ENCODE assay signal across 18 mouse cellular contexts in the genomic region with DNA sequence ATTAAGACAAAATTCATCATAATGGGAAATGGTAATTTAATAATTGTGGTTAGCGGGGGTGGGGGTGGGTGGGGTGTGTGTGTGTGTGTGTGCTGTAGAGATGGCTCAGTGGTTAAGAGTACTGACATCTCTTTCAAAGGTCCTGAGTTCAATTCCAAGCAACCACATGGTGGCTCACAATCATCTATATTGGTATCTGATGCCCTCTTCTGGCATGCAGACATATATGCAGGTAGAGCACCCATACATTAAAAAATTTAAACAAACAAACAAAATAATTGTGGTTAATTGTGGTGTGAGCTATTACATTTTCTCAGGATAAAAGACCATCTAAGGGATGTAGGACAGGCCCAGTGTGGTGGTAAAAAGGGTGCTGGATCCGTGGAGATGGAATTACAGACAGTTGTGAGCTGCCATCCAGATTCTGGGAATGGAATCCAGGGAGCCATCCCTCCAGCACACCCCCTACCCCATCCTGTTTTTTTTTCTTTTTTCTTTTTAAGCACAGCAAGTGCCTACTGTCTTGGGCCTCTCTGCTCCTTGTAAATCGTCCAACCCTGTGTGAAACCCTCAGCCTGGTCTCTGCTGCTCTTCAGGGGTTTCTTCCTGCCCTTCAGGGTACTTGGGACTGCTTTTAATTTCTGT. TPM values are rescaled to one million over a fixed set of nuclear protein-coding genes. Genes with fewer than 3 reads are reported as not detected.
DNase-seq lines count a peak whose midpoint lies in the region; ATAC-seq and TF ChIP-seq lines count a peak whose summit lies in the region.
"Had no signal": no experiment of that assay in that cellular context is flagged by ENCODE, and none has a peak within 500 bp of the region (broad histone marks: within the 10 kb centered on the region; RNA-seq: fewer than 3 reads in every experiment).

No protein-coding gene starts in this region.

- H3K4me3 ChIP-seq in kidney, postnatal 0 days (replicated peaks; ENCODE audit: low read depth, low read length): no peak overlapping the region
- H3K4me3 ChIP-seq: embryonic facial prominence, embryonic 12.5 days; heart, embryonic 13.5 days; hindbrain, embryonic 13.5 days; neural tube, embryonic 13.5 days had no signal

- WGBS in kidney, postnatal 0 days: 68% methylated on average over 3 of the region's 3 CpGs

- H3K4me2 ChIP-seq in kidney, postnatal 0 days (ENCODE audit: low read length): no peak overlapping the region
- H3K4me2 ChIP-seq: embryonic facial prominence, embryonic 12.5 days; heart, embryonic 13.5 days; hindbrain, embryonic 13.5 days; neural tube, embryonic 13.5 days had no signal

- H3K9me3 ChIP-seq in kidney, postnatal 0 days (replicated peaks; ENCODE audit: low read length): no peaks in the 10 kb centered on the region
- H3K9me3 ChIP-seq: embryonic facial prominence, embryonic 12.5 days; heart, embryonic 13.5 days; hindbrain, embryonic 13.5 days; neural tube, embryonic 13.5 days had no signal

- no peak for DNase-seq in kidney, postnatal 0 days (ENCODE audit: low spot score)
- DNase-seq in kidney, postnatal 36 days: no peak
- DNase-seq in thymus, postnatal 0 days (ENCODE audit: low spot score): peak; percentile 12
- DNase-seq in thymus, postnatal 4 days: no peak
- DNase-seq in induced T-regulatory cell, adult 2 months (ENCODE audit: low read depth): peak; percentile 54
- DNase-seq: adrenal gland, postnatal 14 days; cerebellum, postnatal 10 days; kidney, adult 18-20 months; kidney, postnatal 10 days; lung, adult 18-20 months; lung, postnatal 36 days; thymus, postnatal 36 days had no signal

- 0 out of 2 replicates have a peak, but pooled peaks cover under 1% of the 10 kb centered on the region for H3K36me3 ChIP-seq in kidney, postnatal 0 days (ENCODE audit: insufficient read depth, low read length)

- TF ChIP-seq CTCF in kidney, postnatal 0 days (IDR thresholded peaks at IDR 0.05; ENCODE audit: low read depth): peak; percentile 42

- no peak for ATAC-seq in kidney, postnatal 0 days (replicated peaks; ENCODE audit: low FRiP score, low read depth)
- ATAC-seq in megakaryocyte-erythroid progenitor cell, adult 5-6 weeks (replicated peaks; ENCODE audit: low FRiP score, low TSS enrichment, poor library complexity, severe bottlenecking): no peak
- no peak for ATAC-seq in erythroid progenitor cell, adult 5-6 weeks (replicated peaks; ENCODE audit: low FRiP score, poor library complexity, severe bottlenecking)

- no peak overlapping the region for H3K9ac ChIP-seq in kidney, postnatal 0 days (ENCODE audit: low read depth, low read length)
- H3K9ac ChIP-seq: embryonic facial prominence, embryonic 12.5 days; heart, embryonic 13.5 days; hindbrain, embryonic 13.5 days; neural tube, embryonic 13.5 days had no signal

- no peak overlapping the region for H3K27ac ChIP-seq in kidney, postnatal 0 days
- H3K27ac ChIP-seq: embryonic facial prominence, embryonic 12.5 days; heart, embryonic 13.5 days; hindbrain, embryonic 13.5 days; neural tube, embryonic 13.5 days had no signal

- H3K4me1 ChIP-seq in kidney, postnatal 0 days (replicated peaks; ENCODE audit: insufficient read depth, low read length): peaks cover 10% of the 10 kb centered on the region; the same call in 1 of the 2 replicates

- H3K27me3 ChIP-seq in kidney, postnatal 0 days (ENCODE audit: insufficient read depth, low read length): no peaks in the 10 kb centered on the region
- H3K27me3 ChIP-seq: embryonic facial prominence, embryonic 12.5 days; heart, embryonic 13.5 days; hindbrain, embryonic 13.5 days; neural tube, embryonic 13.5 days had no signal

RNA-seq across cellular contexts. Expression of gene Cnih4, which starts 5.0 kb away (rescaled TPM):
- polyA plus RNA-seq in kidney, postnatal 0 days (2015; fragmentation: Nextera tagmentation; extraction: Ambion mirVana): 121 and 123 TPM in 2 replicates
- 90.9 and 91.7 TPM in 2 replicates for polyA plus RNA-seq in thymus, postnatal 0 days (2015; fragmentation: Nextera tagmentation; extraction: Ambion mirVana)
- 14.0 and 25.9 TPM in 2 replicates for total RNA-seq in megakaryocyte-erythroid progenitor cell, adult 5-6 weeks (2014; fragmentation: Nextera tagmentation)
- 59.7 and 71.2 TPM in 2 replicates for total RNA-seq in megakaryocyte-erythroid progenitor cell, adult 5-6 weeks (2017)
- total RNA-seq in erythroid progenitor cell, adult 5-6 weeks (2015; ENCODE audit: low replicate concordance): 40.7 and 64.6 TPM in 2 replicates
- total RNA-seq in erythroid progenitor cell, adult 5-6 weeks (2017; ENCODE audit: low replicate concordance): 26.6 and 44.0 TPM in 2 replicates

RNA-seq across cellular contexts. Expression of gene Nvl, which starts 5.5 kb away (rescaled TPM):
- polyA plus RNA-seq in kidney, postnatal 0 days (2015; fragmentation: Nextera tagmentation; extraction: Ambion mirVana): 20.3 and 20.4 TPM in 2 replicates
- polyA plus RNA-seq in thymus, postnatal 0 days (2015; fragmentation: Nextera tagmentation; extraction: Ambion mirVana): 23.4 and 25.0 TPM in 2 replicates
- 54.5 and 64.7 TPM in 2 replicates for total RNA-seq in megakaryocyte-erythroid progenitor cell, adult 5-6 weeks (2014; fragmentation: Nextera tagmentation)
- total RNA-seq in megakaryocyte-erythroid progenitor cell, adult 5-6 weeks (2017): 36.3 and 37.0 TPM in 2 replicates
- total RNA-seq in erythroid progenitor cell, adult 5-6 weeks (2015; ENCODE audit: low replicate concordance): 31.4 and 46.5 TPM in 2 replicates
- 32.5 and 41.5 TPM in 2 replicates for total RNA-seq in erythroid progenitor cell, adult 5-6 weeks (2017; ENCODE audit: low replicate concordance)

Comparison
In these comparisons a context has a peak if more than half of its experiments do, and no peak if none do; other contexts are left out.
1. DNase-seq: peak in thymus, postnatal 0 days (single experiment) and induced T-regulatory cell, adult 2 months (single experiment); none in kidney, postnatal 0 days (single experiment), kidney, postnatal 36 days (0 of 2) and thymus, postnatal 4 days (single experiment).